Mouse (Mus musculus) olfactory bulb, adult 2 months (tissue): ENCODE measurements around the gene Slc17a4. TPM values are rescaled to one million over a fixed set of nuclear protein-coding genes. Genes with fewer than 3 reads are reported as not detected.

Experiments
- H3K27ac ChIP-seq: fragments of 200-500 bp; 2 replicates; pipeline ENCODE4 v1.5.1; 2012; ENCODE audit warnings: low read depth, low read length; ENCODE audit not compliant: insufficient read depth
- H3K4me1 ChIP-seq: fragments of 200-500 bp; 2 replicates; pipeline ENCODE4 v1.6.1; 2012; ENCODE audit warnings: low read length; ENCODE audit not compliant: control insufficient read depth, insufficient read depth
- H3K4me3 ChIP-seq: fragments of 200-500 bp; 2 replicates; pipeline ENCODE4 v1.5.1; 2012; ENCODE audit warnings: mild to moderate bottlenecking, low read depth, low read length, moderate library complexity; ENCODE audit not compliant: insufficient read depth
- CTCF ChIP-seq: fragments of 200-500 bp; IDR thresholded peaks from 2 replicates; pipeline ENCODE4 v1.5.1; 2012; ENCODE audit warnings: low read depth, mild to moderate bottlenecking, low read length, moderate library complexity; ENCODE audit not compliant: insufficient read depth
- POLR2A ChIP-seq: fragments of 200-500 bp; IDR thresholded peaks from 2 replicates; pipeline ENCODE4 v1.6.1; 2012; ENCODE audit warnings: mild to moderate bottlenecking, low read depth, low read length, moderate library complexity; ENCODE audit not compliant: insufficient read depth
- WGBS: fragments of 180-500 bp; shearing (Covaris S2); methylation state at CpG from one replicate; pipeline ENCODE4 v1.1.7; 2018; 5-methylcytosine and 5-hydroxymethylcytosine counted together
- polyA plus RNA-seq: library from polyadenylated mRNA; stranded (reverse); fragments of >200 nt; gene quantifications from 2 replicates; pipeline ENCODE4 v1.2.4, GENCODE M21; 2012; ENCODE audit warnings: low replicate concordance; ENCODE audit not compliant: missing spikeins, insufficient read depth, insufficient read length

The Slc17a4 gene
- polyA plus RNA-seq, 1 experiment, result not detected

- 94% methylated on average over 39 of the region's 39 CpGs for WGBS
- Histone ChIP-seq H3K4me3 (no peak within 1 kb of the TSS), H3K27ac (no peak within 1 kb of the TSS), H3K4me1 (no peaks in the 10 kb centered on the region)
- TF ChIP-seq POLR2A (no peak), CTCF (no peak)
Measured at GRCm38 (mm10) chr13:23933421-23934210, 18.8 kb upstream of the Slc17a4 start, which contains the start of gene Hist1h2ba. TSS of gene Hist1h2ba (minus strand) at chr13:23934156.

GRCm38 (mm10) chr13:23930904-23931303 is 16.1 kb upstream of the Slc17a4 start:
- TF ChIP-seq POLR2A (no peak), CTCF (no peak)
- Histone ChIP-seq H3K4me1 (peaks cover 7% of the 10 kb centered on the region; the same call in 1 of the 2 replicates), H3K27ac (no peak overlapping the region), H3K4me3 (no peak overlapping the region)
- WGBS, result 83% methylated on average over 11 of the region's 11 CpGs

DNA sequence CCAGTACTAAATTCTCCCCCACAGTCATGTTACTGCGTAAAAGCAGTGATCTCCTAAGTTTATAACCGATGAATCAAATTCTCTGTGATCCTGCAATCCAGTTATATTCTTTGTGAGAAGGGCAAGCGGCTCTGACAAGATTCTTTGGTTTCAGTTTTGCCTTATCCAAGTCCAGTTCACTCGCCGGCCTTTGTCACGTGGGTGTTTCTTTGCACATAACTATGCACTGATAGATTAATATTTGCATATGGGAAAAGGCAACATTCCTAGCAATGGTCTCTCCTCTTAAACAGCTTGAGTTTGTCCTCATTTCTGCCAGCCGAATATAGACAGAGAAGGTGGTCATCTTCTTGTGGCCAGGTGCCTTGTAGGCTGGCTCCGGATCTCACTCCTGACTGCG is 15.7 kb upstream of the Slc17a4 start:
- 94% methylated on average over 9 of the region's 9 CpGs for WGBS
- no peak overlapping the region for H3K27ac ChIP-seq
- TF ChIP-seq CTCF (no peak), POLR2A (no peak)

DNA sequence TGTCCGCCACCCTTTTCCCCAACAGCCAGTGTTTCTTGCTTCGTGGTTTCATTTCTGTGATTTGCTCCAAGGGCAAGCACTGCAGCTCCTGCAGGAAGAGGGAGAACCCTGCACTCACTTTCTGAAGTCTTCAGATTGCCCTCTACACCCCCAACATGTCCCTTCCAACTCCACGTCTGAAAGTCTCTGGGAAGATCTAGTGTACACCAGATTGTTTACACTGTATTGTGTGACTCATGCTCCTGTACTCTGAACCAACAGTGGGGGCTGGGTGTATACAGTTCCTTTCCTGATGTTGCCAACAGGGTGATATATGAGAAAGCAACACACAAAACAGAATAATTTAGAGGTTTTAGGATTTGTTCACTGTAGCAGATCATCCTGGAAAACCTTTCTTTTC is 13.8 kb upstream of the Slc17a4 start:
- WGBS, result 43% methylated on average over 3 of the region's 3 CpGs
- Histone ChIP-seq H3K27ac (no peak overlapping the region), H3K4me3 (no peak overlapping the region), H3K4me1 (peaks cover 7% of the 10 kb centered on the region; the same call in 1 of the 2 replicates)
- TF ChIP-seq CTCF (no peak), POLR2A (no peak)

More for the DNA sequence above, 15.7 kb upstream of the Slc17a4 start:
- Histone ChIP-seq H3K4me3 (no peak overlapping the region), H3K4me1 (peaks cover 7% of the 10 kb centered on the region; the same call in 1 of the 2 replicates)

- Histone ChIP-seq H3K27ac (no peak overlapping the region), H3K4me1 (peaks cover 7% of the 10 kb centered on the region; the same call in 1 of the 2 replicates), H3K4me3 (no peak overlapping the region)
- WGBS, result 38% methylated on average over 2 of the region's 2 CpGs
- TF ChIP-seq CTCF (no peak), POLR2A (no peak)
Measured at GRCm38 (mm10) chr13:23925792-23926191, 11.0 kb upstream of the Slc17a4 start.

DNA sequence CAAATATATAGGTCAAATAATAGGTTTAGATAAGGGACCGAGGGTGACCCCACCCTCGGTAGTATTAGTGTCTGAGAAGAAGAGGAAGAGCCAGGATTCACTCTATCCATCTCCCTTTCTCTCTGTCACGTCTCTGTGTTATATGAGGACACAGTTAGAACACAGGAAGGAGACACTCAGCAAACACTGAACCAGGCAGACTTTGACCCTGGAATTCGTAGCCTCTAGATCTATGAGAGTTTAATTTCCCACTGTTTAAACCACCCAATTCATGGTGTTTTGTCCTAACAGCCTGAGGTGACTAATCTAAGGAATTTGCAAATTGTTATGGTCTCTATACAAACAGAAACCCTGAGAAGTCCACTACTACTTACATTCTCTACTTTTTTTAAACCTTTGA is 2.9 kb upstream of the Slc17a4 start:
- WGBS, result 90% methylated on average over 4 of the region's 4 CpGs
- Histone ChIP-seq H3K27ac (no peak overlapping the region), H3K4me1 (no peaks in the 10 kb centered on the region; the same call in 1 of the 2 replicates), H3K4me3 (no peak overlapping the region)
- no peak for TF ChIP-seq CTCF

DNA sequence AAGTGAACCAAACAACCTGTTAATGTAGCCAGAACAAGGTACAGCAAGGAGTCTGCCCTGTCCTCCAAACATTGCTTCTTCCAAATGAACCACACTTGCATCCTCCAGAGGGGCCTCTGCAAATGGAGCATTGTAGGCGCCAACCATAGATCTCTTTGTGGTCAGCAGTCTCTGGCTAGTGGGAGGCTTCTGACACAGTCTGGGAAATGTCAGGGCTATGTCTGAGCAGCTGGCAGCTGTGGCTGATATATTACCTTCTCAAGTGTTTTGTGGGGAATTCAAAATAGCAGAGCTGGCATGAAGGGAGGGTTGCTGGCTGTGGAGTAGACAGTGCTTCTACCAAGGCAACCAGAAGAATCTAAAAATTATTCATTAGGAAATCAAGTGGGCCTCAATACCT is 1.3 kb upstream of the Slc17a4 start:
- 92% methylated on average over 1 of the region's 1 CpGs for WGBS
- no peak overlapping the region for H3K27ac ChIP-seq
- TF ChIP-seq CTCF (no peak), POLR2A (no peak)

DNA sequence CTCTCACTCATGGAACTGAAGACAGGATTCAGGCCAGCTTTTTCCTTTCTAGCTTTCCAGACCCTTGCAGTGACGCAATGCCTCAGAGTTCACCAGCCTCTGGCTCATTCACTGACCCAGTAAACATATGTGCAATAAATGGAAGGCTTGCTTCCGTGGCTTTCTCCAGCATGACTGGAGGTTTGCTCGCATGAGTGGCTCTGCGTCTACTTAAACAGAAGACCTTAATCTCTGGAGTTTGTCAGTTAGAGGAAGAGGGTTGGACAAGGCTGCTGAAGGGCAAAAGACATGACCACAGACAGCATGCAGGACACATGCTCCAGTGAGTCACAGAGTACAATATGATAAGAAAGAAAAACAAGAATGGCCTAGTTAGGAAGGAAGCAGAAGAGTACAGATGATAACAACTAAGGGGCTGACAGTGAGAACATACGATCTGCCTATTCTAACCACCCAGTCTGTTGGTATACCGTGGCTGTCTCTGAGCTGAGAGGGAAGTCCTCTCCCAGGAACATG is 960 bp downstream of the Slc17a4 start:
- no peaks in the 10 kb centered on the region; the same call in 1 of the 2 replicates for H3K4me1 ChIP-seq
- H3K4me3 ChIP-seq, result no peak overlapping the region
- no peak overlapping the region for H3K27ac ChIP-seq
- 69% methylated on average over 6 of the region's 6 CpGs for WGBS
- TF ChIP-seq POLR2A (no peak), CTCF (no peak)

More for the DNA sequence above, 1.3 kb upstream of the Slc17a4 start:
- Histone ChIP-seq H3K4me3 (no peak overlapping the region), H3K4me1 (no peaks in the 10 kb centered on the region; the same call in 1 of the 2 replicates)

DNA sequence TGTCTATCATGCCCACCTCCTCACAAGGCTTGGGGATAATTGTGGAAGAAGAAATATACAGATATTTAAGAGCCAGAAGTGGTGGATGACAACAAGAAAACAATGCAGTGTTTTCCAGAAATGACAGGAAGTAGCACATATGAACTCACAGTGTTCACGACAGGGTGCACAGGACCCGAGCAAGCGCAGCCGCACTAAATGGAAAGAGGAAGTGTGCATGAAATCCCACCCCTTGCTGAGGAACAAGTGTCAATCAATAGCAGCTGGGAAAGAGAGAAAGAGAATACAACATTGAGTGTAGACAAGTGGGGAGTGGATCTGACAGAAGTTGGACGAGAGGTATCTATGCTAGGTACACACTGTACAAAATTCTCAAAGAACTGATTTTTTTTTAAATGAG is 3.5 kb downstream of the Slc17a4 start:
- Histone ChIP-seq H3K4me1 (no peaks in the 10 kb centered on the region; the same call in 1 of the 2 replicates), H3K4me3 (no peak overlapping the region), H3K27ac (no peak overlapping the region)
- TF ChIP-seq POLR2A, result no peak
- no peak for TF ChIP-seq CTCF
- WGBS, result 88% methylated on average over 5 of the region's 5 CpGs
